Mouse (Mus musculus) embryonic facial prominence, embryonic 15.5 days (tissue): ENCODE results near the gene Rpp14. TPM values are rescaled to one million over a fixed set of nuclear protein-coding genes. Genes with fewer than 3 reads are reported as not detected.
"Not testable (repeated sequence)": the region's sequence is repeated elsewhere in the genome, so short reads cannot be mapped to it uniquely, and the experiment has no call there.

Experiments
- ATAC-seq: fragments of 200-750 bp; cut with Nextera tagmentation; 2 replicates; pipeline ENCODE4 v1.8.0; 2017; ENCODE audit warnings: low read depth, moderate TSS enrichment; ENCODE audit not compliant: insufficient number of reproducible peaks, low FRiP score, low TSS enrichment
- H3K27ac ChIP-seq: fragments of 300-500 bp; sonication (generic); replicated peaks from 2 replicates; pipeline ENCODE4 v1.5.1; 2015; ENCODE audit warnings: mild to moderate bottlenecking, inconsistent platforms
- H3K27me3 ChIP-seq: fragments of 300-500 bp; sonication (generic); 2 replicates; pipeline ENCODE4 v1.6.1; 2015; ENCODE audit warnings: inconsistent platforms
- H3K36me3 ChIP-seq: fragments of 300-500 bp; sonication (generic); 2 replicates; pipeline ENCODE4 v1.6.1; 2015; ENCODE audit warnings: mild to moderate bottlenecking, inconsistent platforms
- H3K4me1 ChIP-seq: fragments of 300-500 bp; sonication (generic); 2 replicates; pipeline ENCODE4 v1.6.1; 2015; ENCODE audit warnings: inconsistent platforms
- H3K4me2 ChIP-seq: fragments of 300-500 bp; sonication (generic); replicated peaks from 2 replicates; pipeline ENCODE4 v1.6.1; 2015; ENCODE audit warnings: mild to moderate bottlenecking, inconsistent platforms
- H3K4me3 ChIP-seq: fragments of 300-500 bp; sonication (generic); replicated peaks from 2 replicates; pipeline ENCODE4 v1.5.1; 2015; ENCODE audit warnings: mild to moderate bottlenecking, inconsistent platforms
- H3K9ac ChIP-seq: fragments of 300-500 bp; sonication (generic); 2 replicates; pipeline ENCODE4 v1.6.1; 2015; ENCODE audit warnings: inconsistent platforms
- H3K9me3 ChIP-seq: fragments of 300-500 bp; sonication (generic); replicated peaks from 2 replicates; pipeline ENCODE4 v1.6.1; 2016; ENCODE audit warnings: inconsistent platforms
- WGBS: fragments of 180-500 bp; shearing (Covaris S2); methylation state at CpG from one replicate; pipeline ENCODE4 v1.1.7; 2015; 5-methylcytosine and 5-hydroxymethylcytosine counted together
- polyA plus RNA-seq: library from polyadenylated mRNA; unstranded; fragments of >200 nt; fragmentation: Nextera tagmentation; extraction: Ambion mirVana; gene quantifications from 2 replicates; pipeline ENCODE4 v1.2.1, GENCODE M21; 2015

Gene Rpp14
- polyA plus RNA-seq, 1 experiment from 2014 or later, result 45.2 TPM

DNA sequence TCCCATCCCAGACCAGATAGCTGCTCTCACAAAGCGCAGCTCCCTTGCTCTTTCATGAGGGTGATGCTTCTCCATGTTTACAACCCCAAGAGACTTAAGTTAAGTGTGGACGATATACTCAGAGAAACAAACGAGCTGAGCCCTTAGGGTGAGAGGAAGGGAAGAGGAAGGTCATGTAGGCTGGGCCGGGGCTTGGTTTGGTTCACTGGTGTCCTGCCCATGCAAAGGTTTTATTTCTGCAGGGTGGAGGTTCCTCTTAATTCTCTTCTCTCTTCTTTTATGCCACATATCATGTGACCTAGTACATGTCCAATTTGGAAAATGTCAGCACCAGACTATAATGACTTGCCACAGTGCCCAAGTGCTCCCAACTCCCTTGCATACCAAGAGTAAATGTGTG, 35.6 kb downstream of the Rpp14 start:
- Histone ChIP-seq H3K4me1 (no peaks in the 10 kb centered on the region), H3K27ac (no peak overlapping the region), H3K4me3 (no peak overlapping the region), H3K4me2 (no peak overlapping the region), H3K36me3 (no peaks in the 10 kb centered on the region), H3K27me3 (no peaks in the 10 kb centered on the region), H3K9me3 (no peaks in the 10 kb centered on the region), H3K9ac (no peak overlapping the region)
- no peak for ATAC-seq
- 82% methylated on average over 4 of the region's 4 CpGs for WGBS

GRCm38 (mm10) chr14:8117371-8117770, 37.2 kb downstream of the Rpp14 start:
- WGBS, result 60% methylated on average over 2 of the region's 2 CpGs
- H3K36me3 ChIP-seq, result 0 out of 2 replicates have a peak, but pooled peaks cover 3% of the 10 kb centered on the region
- H3K4me3 ChIP-seq, result no peak overlapping the region
- no peaks in the 10 kb centered on the region for H3K4me1 ChIP-seq
- no peak overlapping the region for H3K4me2 ChIP-seq
- no peak for ATAC-seq
- H3K27ac ChIP-seq, result no peak overlapping the region
- H3K9ac ChIP-seq, result no peak overlapping the region
- H3K27me3 ChIP-seq, result no peaks in the 10 kb centered on the region
- H3K9me3 ChIP-seq, result no peaks in the 10 kb centered on the region

- Histone ChIP-seq H3K27ac (no peak overlapping the region), H3K9me3 (no peaks in the 10 kb centered on the region), H3K27me3 (no peaks in the 10 kb centered on the region), H3K4me2 (no peak overlapping the region), H3K9ac (no peak overlapping the region), H3K4me1 (no peaks in the 10 kb centered on the region), H3K36me3 (peaks cover 17% of the 10 kb centered on the region), H3K4me3 (no peak overlapping the region)
- ATAC-seq, result no peak
- WGBS, result 87% methylated on average over 5 of the region's 5 CpGs
Measured at GRCm38 (mm10) chr14:8119454-8119853, 39.3 kb downstream of the Rpp14 start.

GRCm38 (mm10) chr14:8119904-8120303, 39.7 kb downstream of the Rpp14 start:
- Histone ChIP-seq H3K27ac (no peak overlapping the region), H3K36me3 (peaks cover 17% of the 10 kb centered on the region), H3K27me3 (no peaks in the 10 kb centered on the region), H3K4me3 (no peak overlapping the region), H3K9ac (no peak overlapping the region), H3K4me2 (no peak overlapping the region), H3K9me3 (no peaks in the 10 kb centered on the region), H3K4me1 (no peaks in the 10 kb centered on the region)
- 76% methylated on average over 3 of the region's 3 CpGs for WGBS
- no peak for ATAC-seq

GRCm38 (mm10) chr14:8123141-8123540, 43.0 kb downstream of the Rpp14 start:
- H3K27me3 ChIP-seq, result no peaks in the 10 kb centered on the region
- no peak overlapping the region for H3K4me3 ChIP-seq
- peak overlapping the region; percentile 48; the same call in 1 of the 2 replicates for H3K27ac ChIP-seq
- ATAC-seq, result no peak
- no peaks in the 10 kb centered on the region for H3K9me3 ChIP-seq
- H3K9ac ChIP-seq, result no peak overlapping the region
- 72% methylated on average over 7 of the region's 7 CpGs for WGBS
- H3K4me1 ChIP-seq, result no peaks in the 10 kb centered on the region
- peaks cover 22% of the 10 kb centered on the region for H3K36me3 ChIP-seq
- H3K4me2 ChIP-seq, result no peak overlapping the region

- not testable (repeated sequence) for H3K4me1 ChIP-seq, H3K9me3 ChIP-seq, ATAC-seq, H3K4me3 ChIP-seq, H3K27me3 ChIP-seq, H3K9ac ChIP-seq, H3K27ac ChIP-seq, H3K4me2 ChIP-seq
- 92% methylated on average over 10 of the region's 10 CpGs for WGBS
- H3K36me3 ChIP-seq, result peaks cover 22% of the 10 kb centered on the region
Measured at GRCm38 (mm10) chr14:8123611-8124010, 43.4 kb downstream of the Rpp14 start.

DNA sequence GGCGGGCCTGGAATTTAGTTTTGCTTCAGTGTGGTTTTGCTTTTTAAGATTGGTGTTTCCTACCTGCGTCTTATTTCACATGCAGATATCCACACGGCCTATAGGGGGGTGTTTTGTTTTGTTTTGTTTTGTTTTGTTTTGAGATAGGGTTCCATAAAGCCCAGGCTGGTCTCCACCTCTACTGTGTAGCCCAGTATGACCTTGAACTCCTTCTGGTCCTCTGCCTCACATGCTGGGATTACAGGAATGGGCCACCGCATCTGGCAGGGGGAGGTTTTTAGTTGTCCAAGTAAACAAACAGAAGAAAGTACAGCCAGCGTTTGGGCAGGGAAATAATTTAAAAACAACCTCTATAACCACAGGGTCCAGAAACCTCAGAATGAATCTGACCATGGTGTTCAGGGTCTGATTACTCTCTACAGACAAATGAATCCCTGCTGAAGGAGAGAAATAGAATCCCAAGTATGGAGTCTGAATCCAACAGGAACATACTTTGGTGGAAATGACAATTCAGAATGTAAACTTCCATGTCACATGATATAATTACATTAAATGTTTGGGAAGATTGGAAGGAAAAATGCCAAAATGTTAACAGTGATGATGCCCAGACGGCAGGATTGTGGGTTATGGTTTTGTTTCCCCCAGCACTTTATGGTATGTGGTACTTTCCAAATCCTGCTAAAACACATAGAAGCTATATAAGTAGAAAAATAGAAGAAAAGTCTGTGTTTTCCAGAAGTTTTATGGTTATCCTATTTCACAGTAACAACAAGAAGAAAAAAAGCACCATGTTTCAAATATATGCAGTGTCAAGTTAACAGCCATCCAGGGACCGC, 44.1 kb downstream of the Rpp14 start:
- H3K27ac ChIP-seq, result peak overlapping the region; percentile 44; the same call in 1 of the 2 replicates
- H3K9ac ChIP-seq, result no peak overlapping the region
- no peaks in the 10 kb centered on the region for H3K27me3 ChIP-seq
- ATAC-seq, result peak; percentile 75; the same call in 1 of the 2 replicates
- H3K9me3 ChIP-seq, result no peaks in the 10 kb centered on the region
- H3K4me3 ChIP-seq, result no peak overlapping the region
- no peak overlapping the region for H3K4me2 ChIP-seq
- peaks cover 22% of the 10 kb centered on the region for H3K36me3 ChIP-seq
- no peaks in the 10 kb centered on the region for H3K4me1 ChIP-seq
- WGBS, result 64% methylated on average over 7 of the region's 7 CpGs

GRCm38 (mm10) chr14:8127971-8128370, 47.8 kb downstream of the Rpp14 start:
- ATAC-seq, result no peak
- WGBS, result 64% methylated on average over 5 of the region's 5 CpGs
- Histone ChIP-seq H3K4me1 (peaks cover 12% of the 10 kb centered on the region; the same call in 1 of the 2 replicates), H3K27me3 (no peaks in the 10 kb centered on the region), H3K4me3 (no peak overlapping the region), H3K27ac (no peak overlapping the region), H3K36me3 (peaks cover 25% of the 10 kb centered on the region), H3K9ac (no peak overlapping the region), H3K9me3 (no peaks in the 10 kb centered on the region), H3K4me2 (no peak overlapping the region)

GRCm38 (mm10) chr14:8132789-8133188, 52.6 kb downstream of the Rpp14 start:
- H3K36me3 ChIP-seq, result peaks cover 11% of the 10 kb centered on the region
- WGBS, result 75% methylated on average over 8 of the region's 8 CpGs
- H3K9me3 ChIP-seq, result no peaks in the 10 kb centered on the region
- ATAC-seq, result no peak
- peaks cover 18% of the 10 kb centered on the region; the same call in 1 of the 2 replicates for H3K4me1 ChIP-seq
- no peak overlapping the region for H3K9ac ChIP-seq
- H3K4me3 ChIP-seq, result no peak overlapping the region
- no peak overlapping the region for H3K27ac ChIP-seq
- no peaks in the 10 kb centered on the region for H3K27me3 ChIP-seq
- no peak overlapping the region for H3K4me2 ChIP-seq

- Histone ChIP-seq H3K36me3 (peaks cover 14% of the 10 kb centered on the region), H3K27ac (no peak overlapping the region; the same call in 1 of the 2 replicates), H3K4me1 (peaks cover 18% of the 10 kb centered on the region; the same call in 1 of the 2 replicates), H3K27me3 (no peaks in the 10 kb centered on the region), H3K4me3 (no peak overlapping the region), H3K9ac (no peak overlapping the region), H3K9me3 (no peaks in the 10 kb centered on the region), H3K4me2 (no peak overlapping the region)
- ATAC-seq, result no peak
- WGBS, result 70% methylated on average over 2 of the region's 2 CpGs
Measured at GRCm38 (mm10) chr14:8134234-8134633, 54.1 kb downstream of the Rpp14 start.

DNA sequence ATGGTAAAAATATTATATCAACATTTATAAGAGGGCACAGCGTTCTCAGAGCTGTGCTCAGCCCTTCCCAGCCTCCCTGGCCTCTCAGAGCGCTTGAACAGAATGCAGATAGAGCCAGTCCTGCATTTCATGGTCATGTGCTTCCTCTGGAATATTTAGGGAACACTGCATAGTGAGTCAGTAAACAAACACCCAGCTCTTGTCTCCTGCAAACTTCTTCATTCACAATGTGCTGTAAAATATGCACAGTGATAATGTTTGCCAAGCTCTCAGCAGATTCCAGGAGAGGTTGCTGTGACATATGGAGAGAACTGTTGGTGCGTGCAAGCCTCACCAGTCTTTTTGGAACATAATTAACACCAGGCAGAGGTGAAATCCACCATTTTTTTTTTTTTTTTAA, 55.0 kb downstream of the Rpp14 start:
- 48% methylated on average over 3 of the region's 3 CpGs for WGBS
- peak; percentile 21; the same call in 1 of the 2 replicates for ATAC-seq
- H3K9ac ChIP-seq, result no peak overlapping the region
- H3K4me2 ChIP-seq, result no peak overlapping the region
- no peaks in the 10 kb centered on the region for H3K27me3 ChIP-seq
- no peak overlapping the region for H3K4me3 ChIP-seq
- H3K36me3 ChIP-seq, result peaks cover 14% of the 10 kb centered on the region
- H3K9me3 ChIP-seq, result no peaks in the 10 kb centered on the region
- peaks cover 21% of the 10 kb centered on the region; the same call in 1 of the 2 replicates for H3K4me1 ChIP-seq
- H3K27ac ChIP-seq, result peak overlapping the region; percentile 2
